Mouse (Mus musculus) stomach, embryonic 16.5 days (tissue): ENCODE data around the gene Itk. TPM values are rescaled to one million over a fixed set of nuclear protein-coding genes. Genes with fewer than 3 reads are reported as not detected.

Experiments used
- ATAC-seq: fragments of 200-750 bp; cut with Nextera tagmentation; 2 replicates; pipeline ENCODE4 v1.8.0; 2017; ENCODE audit warnings: moderate number of reproducible peaks, moderate TSS enrichment; ENCODE audit not compliant: insufficient read depth, low FRiP score
- H3K27ac ChIP-seq: fragments of 300-500 bp; sonication (generic); 2 replicates; pipeline ENCODE4 v1.5.1; 2014; ENCODE audit warnings: low read length
- H3K27me3 ChIP-seq: fragments of 300-500 bp; sonication (generic); 2 replicates; pipeline ENCODE4 v1.6.1; 2014; ENCODE audit warnings: low read length, control low read depth, mixed read lengths; ENCODE audit not compliant: control insufficient read depth, insufficient read depth
- H3K36me3 ChIP-seq: fragments of 300-500 bp; sonication (generic); 2 replicates; pipeline ENCODE4 v1.6.1; 2014; ENCODE audit warnings: low read length; ENCODE audit not compliant: control insufficient read depth, insufficient read depth
- H3K4me1 ChIP-seq: fragments of 300-500 bp; sonication (generic); 2 replicates; pipeline ENCODE4 v1.6.1; 2014; ENCODE audit warnings: low read length, control low read depth, mixed read lengths; ENCODE audit not compliant: control insufficient read depth, insufficient read depth
- H3K4me2 ChIP-seq: fragments of 300-500 bp; sonication (generic); 2 replicates; pipeline ENCODE4 v1.6.1; 2014; ENCODE audit warnings: low read depth, low read length, mixed read lengths
- H3K4me3 ChIP-seq: fragments of 300-500 bp; sonication (generic); replicated peaks from 2 replicates; pipeline ENCODE4 v1.5.1; 2014; ENCODE audit warnings: mild to moderate bottlenecking, low read length
- H3K9ac ChIP-seq: fragments of 300-500 bp; sonication (generic); 2 replicates; pipeline ENCODE4 v1.6.1; 2014; ENCODE audit warnings: low read length
- H3K9me3 ChIP-seq: fragments of 300-500 bp; sonication (generic); replicated peaks from 2 replicates; pipeline ENCODE4 v1.6.1; 2016; ENCODE audit warnings: low read length, control low read depth; ENCODE audit not compliant: control insufficient read depth
- WGBS: fragments of 180-500 bp; shearing (Covaris S2); extraction: QIAGEN DNeasy Blood & Tissue Kit; methylation state at CpG from one replicate; pipeline ENCODE4 v1.1.7; 2014; 5-methylcytosine and 5-hydroxymethylcytosine counted together
- polyA plus RNA-seq: library from polyadenylated mRNA; unstranded; fragments of >200 nt; fragmentation: Nextera tagmentation; extraction: Ambion mirVana; gene quantifications from 2 replicates; pipeline ENCODE4 v1.2.1, GENCODE M21; 2015

The Itk gene
- polyA plus RNA-seq, 1 experiment from 2014 or later = 0.49 TPM

GRCm38 (mm10) chr11:46418860-46419259, 29.5 kb upstream of the Itk start:
- H3K4me3 ChIP-seq = no peak overlapping the region
- H3K4me2 ChIP-seq = no peak overlapping the region
- H3K27ac ChIP-seq = no peak overlapping the region
- H3K36me3 ChIP-seq = no peaks in the 10 kb centered on the region
- H3K27me3 ChIP-seq = no peaks in the 10 kb centered on the region
- 68% methylated on average over 5 of the region's 5 CpGs for WGBS
- no peak for ATAC-seq
- no peaks in the 10 kb centered on the region for H3K9me3 ChIP-seq
- H3K4me1 ChIP-seq = no peaks in the 10 kb centered on the region
- H3K9ac ChIP-seq = no peak overlapping the region

GRCm38 (mm10) chr11:46418438-46418837, 29.1 kb upstream of the Itk start:
- H3K27me3 ChIP-seq = no peaks in the 10 kb centered on the region
- no peak overlapping the region for H3K27ac ChIP-seq
- H3K4me2 ChIP-seq = no peak overlapping the region
- no peaks in the 10 kb centered on the region for H3K36me3 ChIP-seq
- no peaks in the 10 kb centered on the region for H3K4me1 ChIP-seq
- WGBS = 48% methylated on average over 1 of the region's 1 CpGs
- H3K9me3 ChIP-seq = no peaks in the 10 kb centered on the region
- no peak overlapping the region for H3K9ac ChIP-seq
- H3K4me3 ChIP-seq = no peak overlapping the region
- no peak for ATAC-seq

GRCm38 (mm10) chr11:46410018-46410563, 20.8 kb upstream of the Itk start:
- H3K9me3 ChIP-seq = no peaks in the 10 kb centered on the region
- H3K27me3 ChIP-seq = no peaks in the 10 kb centered on the region
- no peaks in the 10 kb centered on the region for H3K4me1 ChIP-seq
- H3K4me3 ChIP-seq = no peak overlapping the region
- ATAC-seq = 0 out of 2 replicates have a peak, but pooled peaks have one; percentile 21
- no peaks in the 10 kb centered on the region for H3K36me3 ChIP-seq
- no peak overlapping the region for H3K9ac ChIP-seq
- no peak overlapping the region for H3K4me2 ChIP-seq
- H3K27ac ChIP-seq = no peak overlapping the region
- 45% methylated on average over 2 of the region's 2 CpGs for WGBS

- Histone ChIP-seq H3K4me2 (no peak overlapping the region), H3K9ac (no peak overlapping the region), H3K9me3 (no peaks in the 10 kb centered on the region), H3K4me3 (no peak overlapping the region), H3K27ac (no peak overlapping the region), H3K36me3 (no peaks in the 10 kb centered on the region), H3K4me1 (no peaks in the 10 kb centered on the region), H3K27me3 (no peaks in the 10 kb centered on the region)
- WGBS = 45% methylated on average over 10 of the region's 10 CpGs
- ATAC-seq = no peak
Observed at GRCm38 (mm10) chr11:46406721-46407120, 17.4 kb upstream of the Itk start.

DNA sequence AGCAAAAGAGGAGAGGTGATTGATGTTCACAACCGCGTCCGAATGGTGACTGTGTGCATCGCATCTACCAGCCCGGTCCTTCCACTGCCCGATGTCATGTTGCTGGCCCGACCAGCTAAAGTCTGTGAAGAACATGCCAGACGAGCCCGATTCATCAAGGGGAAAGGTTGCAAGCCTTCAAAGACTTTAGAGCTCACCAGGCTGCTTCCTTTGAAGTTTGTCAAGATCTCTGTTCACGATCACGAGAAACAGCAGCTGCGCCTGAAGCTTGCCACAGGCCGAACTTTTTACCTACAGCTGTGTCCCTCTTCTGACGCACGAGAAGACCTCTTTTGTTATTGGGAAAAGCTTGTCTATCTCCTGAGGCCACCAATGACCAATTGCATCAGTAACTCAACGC, 15.7 kb upstream of the Itk start:
- H3K27me3 ChIP-seq = no peaks in the 10 kb centered on the region
- no peak overlapping the region for H3K27ac ChIP-seq
- no peaks in the 10 kb centered on the region for H3K4me1 ChIP-seq
- H3K4me2 ChIP-seq = no peak overlapping the region
- no peak overlapping the region for H3K9ac ChIP-seq
- ATAC-seq = no peak
- WGBS = 79% methylated on average over 16 of the region's 16 CpGs
- H3K36me3 ChIP-seq = no peaks in the 10 kb centered on the region
- H3K4me3 ChIP-seq = no peak overlapping the region
- no peaks in the 10 kb centered on the region for H3K9me3 ChIP-seq

DNA sequence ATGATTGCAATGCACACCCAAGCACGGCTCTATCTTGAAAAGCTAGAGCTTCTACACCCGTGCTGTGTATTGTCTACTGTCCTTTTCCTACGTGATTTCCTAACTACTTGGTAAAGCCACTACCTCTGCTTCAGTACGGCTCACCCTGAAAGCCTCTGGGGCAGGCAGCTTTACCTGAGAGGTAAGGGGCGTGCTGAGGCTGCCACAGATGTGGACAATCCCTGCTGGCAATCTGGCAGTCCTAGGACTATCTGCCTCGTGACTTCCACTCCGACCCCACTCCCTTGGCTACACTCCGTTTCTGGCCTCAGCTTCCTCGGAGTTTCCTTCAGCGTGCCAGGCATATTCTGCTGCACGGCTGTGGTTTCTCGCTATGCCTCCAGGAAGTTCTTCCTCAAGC, 12.2 kb upstream of the Itk start:
- WGBS = 48% methylated on average over 12 of the region's 12 CpGs
- ATAC-seq = no peak
- Histone ChIP-seq H3K27me3 (no peaks in the 10 kb centered on the region), H3K4me2 (peak overlapping the region; percentile 34; the same call in 1 of the 2 replicates), H3K9me3 (no peaks in the 10 kb centered on the region), H3K27ac (no peak overlapping the region), H3K4me1 (no peaks in the 10 kb centered on the region), H3K4me3 (no peak overlapping the region), H3K36me3 (no peaks in the 10 kb centered on the region), H3K9ac (no peak overlapping the region)

DNA sequence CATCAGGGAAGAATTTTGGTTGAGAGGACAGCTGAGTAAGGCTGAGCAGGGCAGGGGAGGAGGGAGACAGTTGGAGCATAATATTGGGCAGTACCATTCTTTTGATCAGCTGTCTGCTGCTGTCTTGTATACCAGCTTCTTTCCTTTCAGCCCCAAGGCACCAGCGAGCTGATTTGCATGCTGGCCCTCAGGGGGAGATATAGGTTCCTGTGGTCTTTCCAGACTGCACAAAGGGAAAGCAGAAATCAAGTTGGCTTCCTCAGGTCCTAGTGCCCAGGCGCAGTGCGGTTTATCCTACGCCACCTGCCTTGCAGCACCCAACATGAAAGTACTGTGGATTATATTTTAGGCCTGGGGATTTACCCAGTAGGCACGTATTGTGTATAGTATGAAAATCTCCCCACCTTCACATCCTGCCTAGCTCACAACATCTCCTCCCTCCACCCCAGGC, 9.6 kb upstream of the Itk start:
- Histone ChIP-seq H3K27me3 (no peaks in the 10 kb centered on the region), H3K36me3 (no peaks in the 10 kb centered on the region), H3K9ac (no peak overlapping the region), H3K9me3 (no peaks in the 10 kb centered on the region), H3K4me1 (no peaks in the 10 kb centered on the region), H3K4me3 (no peak overlapping the region), H3K4me2 (no peak overlapping the region), H3K27ac (no peak overlapping the region)
- 53% methylated on average over 5 of the region's 5 CpGs for WGBS
- ATAC-seq = no peak

DNA sequence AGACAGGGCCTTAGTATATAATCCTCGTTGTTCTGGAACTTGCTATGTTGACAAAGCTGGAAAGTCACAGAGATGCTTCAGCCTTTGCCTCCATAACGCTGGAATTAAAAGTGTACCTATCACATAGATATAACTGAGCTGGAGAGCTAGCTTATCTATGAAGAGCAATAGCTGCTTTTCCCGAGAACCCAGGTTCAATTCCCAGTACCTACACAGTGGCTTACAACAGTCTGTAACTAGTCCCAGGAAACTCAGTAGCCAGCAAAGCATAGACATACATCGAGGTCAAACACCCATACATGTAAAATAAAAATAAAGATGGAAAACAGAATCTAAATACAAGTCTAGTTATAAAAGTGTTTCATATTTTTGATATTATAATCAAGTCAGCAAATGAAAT, 9.2 kb upstream of the Itk start:
- 83% methylated on average over 4 of the region's 4 CpGs for WGBS
- Histone ChIP-seq H3K27ac (no peak overlapping the region), H3K36me3 (no peaks in the 10 kb centered on the region)

GRCm38 (mm10) chr11:46397900-46398299, 8.6 kb upstream of the Itk start:
- Histone ChIP-seq H3K27me3 (no peaks in the 10 kb centered on the region), H3K9me3 (no peaks in the 10 kb centered on the region), H3K27ac (no peak overlapping the region), H3K4me1 (no peaks in the 10 kb centered on the region), H3K36me3 (no peaks in the 10 kb centered on the region), H3K4me3 (no peak overlapping the region), H3K9ac (no peak overlapping the region), H3K4me2 (no peak overlapping the region)
- 44% methylated on average over 2 of the region's 2 CpGs for WGBS
- ATAC-seq = no peak

More for the DNA sequence above, 9.2 kb upstream of the Itk start:
- no peaks in the 10 kb centered on the region for H3K9me3 ChIP-seq
- H3K4me3 ChIP-seq = no peak overlapping the region
- H3K4me1 ChIP-seq = no peaks in the 10 kb centered on the region
- H3K27me3 ChIP-seq = no peaks in the 10 kb centered on the region
- no peak for ATAC-seq
- no peak overlapping the region for H3K9ac ChIP-seq
- no peak overlapping the region for H3K4me2 ChIP-seq

GRCm38 (mm10) chr11:46396860-46397179, 7.5 kb upstream of the Itk start:
- no peaks in the 10 kb centered on the region for H3K4me1 ChIP-seq
- no peak overlapping the region for H3K4me3 ChIP-seq
- no peaks in the 10 kb centered on the region for H3K27me3 ChIP-seq
- 75% methylated on average over 4 of the region's 4 CpGs for WGBS
- no peaks in the 10 kb centered on the region for H3K9me3 ChIP-seq
- no peak overlapping the region for H3K27ac ChIP-seq
- no peaks in the 10 kb centered on the region for H3K36me3 ChIP-seq
- no peak for ATAC-seq
- no peak overlapping the region for H3K4me2 ChIP-seq
- no peak overlapping the region for H3K9ac ChIP-seq
